Mouse (Mus musculus): ENCODE results near the gene Snapc4. TPM values are rescaled to one million over a fixed set of nuclear protein-coding genes. Genes with fewer than 3 reads are reported as not detected.

Snapc4 gene
- polyA plus RNA-seq, 1 experiment from 2014 or later: 7.4 TPM

DNA sequence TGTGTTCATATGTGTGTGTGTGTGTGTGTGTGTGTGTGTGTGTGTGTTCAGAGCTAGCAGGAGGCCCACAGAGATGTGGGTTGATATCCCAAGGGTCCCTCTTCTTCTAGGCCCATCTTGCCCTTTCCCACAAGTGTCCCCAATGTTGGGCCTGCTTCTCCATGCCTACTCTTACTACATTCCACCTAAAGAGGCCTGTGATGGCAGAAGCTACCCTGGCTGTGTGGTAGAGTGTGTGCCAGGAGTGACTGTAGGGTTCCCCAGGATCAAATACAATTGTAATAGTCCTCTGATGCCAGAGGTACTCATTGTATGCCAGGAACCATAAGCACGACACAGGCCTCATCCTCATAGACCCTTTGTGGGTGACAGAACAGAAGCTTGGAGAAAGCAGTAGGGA lies 67.1 kb downstream of the Snapc4 start:
- TF ChIP-seq CTCF (IDR thresholded peaks at IDR 0.05; ENCODE audit: low read depth) (no peak), EP300 (optimal IDR thresholded peaks at IDR 0.05) (no peak)
- 86% methylated on average over 1 of the region's 1 CpGs for WGBS
- Histone ChIP-seq H3K27ac (replicated peaks) (no peak overlapping the region), H3K4me1 (replicated peaks; ENCODE audit: control insufficient read depth, insufficient read depth) (peaks cover 7% of the 10 kb centered on the region; the same call in 1 of the 2 replicates), H3K4me2 (replicated peaks; ENCODE audit: low read depth) (no peak overlapping the region), H3K4me3 (ENCODE audit: low read depth, low read length) (no peak overlapping the region), H3K27me3 (ENCODE audit: control insufficient read depth, insufficient read depth, low read length) (no peaks in the 10 kb centered on the region), H3K36me3 (ENCODE audit: control insufficient read depth, insufficient read depth, low read length) (no peaks in the 10 kb centered on the region), H3K9ac (ENCODE audit: low read length) (no peak overlapping the region), H3K9me3 (ENCODE audit: control insufficient read depth, low read length) (no peaks in the 10 kb centered on the region)
- ATAC-seq (ENCODE audit: low FRiP score, low TSS enrichment) (no peak), DNase-seq (ENCODE audit: low spot score) (no peak)

DNA sequence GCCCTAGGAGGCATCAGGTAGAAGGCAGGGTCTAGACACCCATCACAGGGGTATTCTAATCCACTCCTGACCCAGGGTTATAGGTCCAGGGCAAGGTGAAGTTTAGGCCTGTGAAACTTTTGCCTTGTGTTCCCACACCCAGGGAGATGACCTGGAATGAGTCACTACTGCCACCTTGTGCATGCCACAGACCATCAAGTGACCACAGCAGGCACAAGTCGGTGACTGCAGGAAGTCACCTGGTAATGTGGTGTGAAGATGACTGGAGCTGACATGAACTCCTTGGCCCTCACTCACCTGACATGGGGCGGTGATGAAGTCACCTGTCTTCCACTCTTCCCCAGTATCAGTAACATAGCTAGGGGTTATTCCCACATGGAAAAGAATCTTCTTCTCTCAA lies 67.6 kb downstream of the Snapc4 start:
- H3K4me1 ChIP-seq (replicated peaks; ENCODE audit: control insufficient read depth, insufficient read depth): peaks cover 7% of the 10 kb centered on the region; the same call in 1 of the 2 replicates
- 58% methylated on average over 2 of the region's 2 CpGs for whole genome bisulfite sequencing
- ATAC-seq (ENCODE audit: low FRiP score, low TSS enrichment) (no peak), DNase-seq (ENCODE audit: low spot score) (no peak)
- no peaks in the 10 kb centered on the region for H3K36me3 ChIP-seq (ENCODE audit: control insufficient read depth, insufficient read depth, low read length)
- H3K9ac ChIP-seq (ENCODE audit: low read length): no peak overlapping the region
- no peaks in the 10 kb centered on the region for H3K9me3 ChIP-seq (ENCODE audit: control insufficient read depth, low read length)
- H3K27me3 ChIP-seq (ENCODE audit: control insufficient read depth, insufficient read depth, low read length): no peaks in the 10 kb centered on the region
- no peak overlapping the region for H3K4me2 ChIP-seq (replicated peaks; ENCODE audit: low read depth)
- no peak overlapping the region for H3K4me3 ChIP-seq (ENCODE audit: low read depth, low read length)
- no peak overlapping the region for H3K27ac ChIP-seq (replicated peaks)
- peak; percentile 60 for TF ChIP-seq CTCF (IDR thresholded peaks at IDR 0.05; ENCODE audit: low read depth)
- no peak for TF ChIP-seq EP300 (optimal IDR thresholded peaks at IDR 0.05)

Other genes starting within 250 kb of the Snapc4 start
- gene Lhx3, start 172.4 kb downstream of the Snapc4 start, polyA plus RNA-seq (2015; fragmentation: Nextera tagmentation; extraction: Ambion mirVana): not detected in 2 replicates
- gene Qsox2, start 143.1 kb downstream of the Snapc4 start, polyA plus RNA-seq (2015; fragmentation: Nextera tagmentation; extraction: Ambion mirVana): 10.7 and 11.2 TPM in 2 replicates
- gene Ccdc187, start 86.1 kb downstream of the Snapc4 start, polyA plus RNA-seq (2015; fragmentation: Nextera tagmentation; extraction: Ambion mirVana): 0.21 and 0.40 TPM in 2 replicates
- 20.4 and 20.9 TPM in 2 replicates for gene Gpsm1, start 65.1 kb downstream of the Snapc4 start, polyA plus RNA-seq (2015; fragmentation: Nextera tagmentation; extraction: Ambion mirVana)
- gene Dnlz, start 28.5 kb downstream of the Snapc4 start, polyA plus RNA-seq (2015; fragmentation: Nextera tagmentation; extraction: Ambion mirVana): 15.1 and 16.6 TPM in 2 replicates
- gene Card9, start 19.7 kb downstream of the Snapc4 start, polyA plus RNA-seq (2015; fragmentation: Nextera tagmentation; extraction: Ambion mirVana): 0.51 and 0.55 TPM in 2 replicates
- 52.6 and 58.9 TPM in 2 replicates for gene Entr1, start 8.7 kb upstream of the Snapc4 start, polyA plus RNA-seq (2015; fragmentation: Nextera tagmentation; extraction: Ambion mirVana)
- 53.3 and 55.4 TPM in 2 replicates for gene Pmpca, start 8.7 kb upstream of the Snapc4 start, polyA plus RNA-seq (2015; fragmentation: Nextera tagmentation; extraction: Ambion mirVana)
- 6.3 and 7.7 TPM in 2 replicates for gene Inpp5e, start 28.6 kb upstream of the Snapc4 start, polyA plus RNA-seq (2015; fragmentation: Nextera tagmentation; extraction: Ambion mirVana)
- gene Sec16a, start 64.6 kb upstream of the Snapc4 start, polyA plus RNA-seq (2015; fragmentation: Nextera tagmentation; extraction: Ambion mirVana): 10.6 and 11.7 TPM in 2 replicates
- 4.8 and 5.6 TPM in 2 replicates for gene Notch1, start 136.0 kb upstream of the Snapc4 start, polyA plus RNA-seq (2015; fragmentation: Nextera tagmentation; extraction: Ambion mirVana)
- 49.7 and 54.3 TPM in 2 replicates for gene Egfl7, start 199.4 kb upstream of the Snapc4 start, polyA plus RNA-seq (2015; fragmentation: Nextera tagmentation; extraction: Ambion mirVana)
- gene Gm20532, start 206.0 kb upstream of the Snapc4 start, polyA plus RNA-seq (2015; fragmentation: Nextera tagmentation; extraction: Ambion mirVana): 0.18 TPM in 1 of 2 replicates, not detected in the other
- 109 and 120 TPM in 2 replicates for gene Agpat2, start 223.8 kb upstream of the Snapc4 start, polyA plus RNA-seq (2015; fragmentation: Nextera tagmentation; extraction: Ambion mirVana)
- gene Fam69b, start 247.8 kb upstream of the Snapc4 start, polyA plus RNA-seq (2015; fragmentation: Nextera tagmentation; extraction: Ambion mirVana): 10.9 and 13.4 TPM in 2 replicates